In genomic region chr8:120004154-120004702, GRCm38 (mm10) we compare ENCODE assay signal across 8 mouse cellular contexts. TPM values are rescaled to one million over a fixed set of nuclear protein-coding genes. Genes with fewer than 3 reads are reported as not detected.
DNase-seq lines count a peak whose midpoint lies in the region; ATAC-seq and TF ChIP-seq lines count a peak whose summit lies in the region.

No protein-coding gene starts in this region.

- no peak overlapping the region for H3K4me3 ChIP-seq in heart, adult 2 months

- no peaks in the 10 kb centered on the region for H3K79me2 ChIP-seq in heart, adult 2 months (replicated peaks; ENCODE audit: control insufficient read depth, insufficient read depth, low read length)

- no peak for TF ChIP-seq CTCF in heart, adult 2 months (IDR thresholded peaks at IDR 0.05)

- H3K4me1 ChIP-seq in heart, adult 2 months (ENCODE audit: control insufficient read depth, insufficient read depth, low read length), result peaks cover 5% of the 10 kb centered on the region

- peak overlapping the region; percentile 9 for H3K27ac ChIP-seq in heart, adult 2 months

- no peak overlapping the region for H3K9ac ChIP-seq in heart, adult 2 months (ENCODE audit: low read depth, low read length)

- H3K27me3 ChIP-seq in heart, adult 2 months (ENCODE audit: control insufficient read depth, insufficient read depth, low read length), result no peaks in the 10 kb centered on the region

- no peaks in the 10 kb centered on the region for H3K36me3 ChIP-seq in heart, adult 2 months (ENCODE audit: control insufficient read depth, insufficient read depth, low read length)

- peak; percentile 22; the same call in 1 of the 2 replicates for TF ChIP-seq EP300 in heart, adult 2 months (IDR thresholded peaks at IDR 0.05; ENCODE audit: insufficient read depth, low read depth, low read length)

- WGBS in heart, adult 2 months, result 37% methylated on average over 14 of the region's 14 CpGs

- no peak for ATAC-seq in inflammation-experienced regulatory T-cells, adult 6 months

- intact Hi-C loops in heart, adult 2 months (cut with DNase I), result loop anchor here (5.0 kb wide), 1 partner anchor 33 kb away; no protein-coding TSS in a partner anchor

- peak; percentile 77 for DNase-seq in urinary bladder, postnatal 14 days (ENCODE audit: low spot score)
- no peak for DNase-seq in urinary bladder, adult 2 months (ENCODE audit: low spot score)
- peak; percentile 60 to 70 for DNase-seq in heart, adult 2 months
- DNase-seq in kidney, adult 11 months, result peak; percentile 77
- peak; percentile 71 to 89 for DNase-seq in lung, postnatal 4 days
- no peak for DNase-seq in thymus, postnatal 14 days
- no peak for DNase-seq in spleen, postnatal 4 days (ENCODE audit: low spot score in 2 of 2)

- TF ChIP-seq POLR2A in heart, adult 2 months (IDR thresholded peaks at IDR 0.05; ENCODE audit: insufficient read depth, low read depth, low read length), result no peak

RNA-seq across cellular contexts. Expression of gene Crispld2, which starts 12.0 kb away (rescaled TPM):
- polyA plus RNA-seq in urinary bladder, adult 2 months (2012; rRNA removed), result 152 and 193 TPM in 2 replicates
- 10 to 100 TPM; 24.3 to 29.9 TPM for total RNA-seq in heart, adult 2 months (2021)
- polyA plus RNA-seq in heart, adult 2 months (2012; rRNA removed), result 30.3 and 47.5 TPM in 2 replicates
- polyA plus RNA-seq in inflammation-experienced regulatory T-cells, adult 6 months (2017; shearing (Covaris generic)), result under 1 TPM in 1 of 3 experiments, not detected in 2; 0.34 TPM

Comparison
In these comparisons a context has a peak if more than half of its experiments do, and no peak if none do; other contexts are left out.
1. DNase-seq: peak in urinary bladder, postnatal 14 days (single experiment), heart, adult 2 months (2 of 2), kidney, adult 11 months (single experiment) and lung, postnatal 4 days (2 of 2); none in urinary bladder, adult 2 months (single experiment), thymus, postnatal 14 days (single experiment) and spleen, postnatal 4 days (0 of 2).
2. RNA of gene Crispld2, which starts 12.0 kb away (polyA plus RNA-seq): 152 to 193 TPM in urinary bladder, adult 2 months and 30.3 to 47.5 TPM in heart, adult 2 months; 0.34 TPM in inflammation-experienced regulatory T-cells, adult 6 months; every median in the first group is over 10 times any median in the second.